Mouse (Mus musculus) midbrain, embryonic 16.5 days (tissue): ENCODE results near the gene Hnrnpl. TPM values are rescaled to one million over a fixed set of nuclear protein-coding genes. Genes with fewer than 3 reads are reported as not detected.

Experiments used
- ATAC-seq: fragments of 200-750 bp; cut with Nextera tagmentation; 2 replicates; pipeline ENCODE4 v1.8.0; 2017; ENCODE audit warnings: moderate TSS enrichment
- H3K27ac ChIP-seq: fragments of 300-500 bp; sonication (generic); 2 replicates; pipeline ENCODE4 v1.5.1; 2014; ENCODE audit warnings: mild to moderate bottlenecking, low read length, mixed read lengths
- H3K27me3 ChIP-seq: fragments of 300-500 bp; sonication (generic); 2 replicates; pipeline ENCODE4 v1.6.1; 2014; ENCODE audit warnings: low read depth, low read length, mixed read lengths; ENCODE audit not compliant: control insufficient read depth, insufficient read depth
- H3K36me3 ChIP-seq: fragments of 300-500 bp; sonication (generic); 2 replicates; pipeline ENCODE4 v1.6.1; 2014; ENCODE audit warnings: mild to moderate bottlenecking, low read length, moderate library complexity, mixed read lengths; ENCODE audit not compliant: control insufficient read depth, insufficient read depth
- H3K4me1 ChIP-seq: fragments of 300-500 bp; sonication (generic); 2 replicates; pipeline ENCODE4 v1.6.1; 2014; ENCODE audit warnings: mild to moderate bottlenecking, low read length, mixed read lengths; ENCODE audit not compliant: control insufficient read depth, insufficient read depth
- H3K4me2 ChIP-seq: fragments of 300-500 bp; sonication (generic); 2 replicates; pipeline ENCODE4 v1.6.1; 2014; ENCODE audit warnings: mild to moderate bottlenecking, low read length, mixed read lengths
- H3K4me3 ChIP-seq: fragments of 300-500 bp; sonication (generic); 2 replicates; pipeline ENCODE4 v1.5.1; 2014; ENCODE audit warnings: low read depth, mild to moderate bottlenecking, low read length, moderate library complexity, mixed read lengths
- H3K9ac ChIP-seq: fragments of 300-500 bp; sonication (generic); 2 replicates; pipeline ENCODE4 v1.6.1; 2014; ENCODE audit warnings: low read depth, low read length, mixed read lengths
- H3K9me3 ChIP-seq: fragments of 300-500 bp; sonication (generic); replicated peaks from 2 replicates; pipeline ENCODE4 v1.6.1; 2014; ENCODE audit warnings: mild to moderate bottlenecking, low read length, mixed read lengths; ENCODE audit not compliant: control insufficient read depth, poor library complexity, severe bottlenecking
- WGBS: fragments of 180-500 bp; shearing (Covaris S2); extraction: QIAGEN DNeasy Blood & Tissue Kit; methylation state at CpG from one replicate; pipeline ENCODE4 v1.1.7; 2014; 5-methylcytosine and 5-hydroxymethylcytosine counted together
- polyA plus RNA-seq: library from polyadenylated mRNA; unstranded; fragments of >200 nt; fragmentation: Nextera tagmentation; extraction: Ambion mirVana; gene quantifications from 2 replicates; pipeline ENCODE4 v1.2.1, GENCODE M21; 2015

Hnrnpl gene
- polyA plus RNA-seq, 1 experiment from 2014 or later: 134 TPM

DNA sequence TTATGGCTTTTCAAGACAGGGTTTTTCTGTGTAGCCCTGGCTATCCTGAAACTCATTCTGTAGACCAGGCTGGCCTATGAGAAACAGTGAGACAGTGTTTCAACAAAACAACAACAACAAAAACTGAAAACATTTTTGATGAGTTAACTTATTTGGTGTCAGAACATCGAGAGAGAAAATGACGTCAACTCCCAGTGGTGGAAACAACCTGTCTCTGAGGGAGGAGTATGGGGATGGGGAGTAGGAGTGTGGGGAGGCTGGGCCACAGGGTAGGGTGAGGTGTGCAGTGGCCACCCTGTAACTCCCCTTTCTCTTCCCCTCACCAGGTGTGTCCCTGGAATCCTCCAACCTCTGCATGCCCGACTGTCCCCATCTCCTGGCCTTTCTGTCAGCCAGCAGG lies 13.8 kb upstream of the Hnrnpl start:
- Histone ChIP-seq H3K27me3 (no peaks in the 10 kb centered on the region; the same call in 1 of the 2 replicates), H3K4me2 (no peak overlapping the region), H3K9me3 (no peaks in the 10 kb centered on the region), H3K27ac (no peak overlapping the region), H3K4me1 (0 out of 2 replicates have a peak, but pooled peaks cover 4% of the 10 kb centered on the region), H3K9ac (no peak overlapping the region), H3K4me3 (no peak overlapping the region), H3K36me3 (no peaks in the 10 kb centered on the region)
- no peak for ATAC-seq
- WGBS: 87% methylated on average over 3 of the region's 3 CpGs

DNA sequence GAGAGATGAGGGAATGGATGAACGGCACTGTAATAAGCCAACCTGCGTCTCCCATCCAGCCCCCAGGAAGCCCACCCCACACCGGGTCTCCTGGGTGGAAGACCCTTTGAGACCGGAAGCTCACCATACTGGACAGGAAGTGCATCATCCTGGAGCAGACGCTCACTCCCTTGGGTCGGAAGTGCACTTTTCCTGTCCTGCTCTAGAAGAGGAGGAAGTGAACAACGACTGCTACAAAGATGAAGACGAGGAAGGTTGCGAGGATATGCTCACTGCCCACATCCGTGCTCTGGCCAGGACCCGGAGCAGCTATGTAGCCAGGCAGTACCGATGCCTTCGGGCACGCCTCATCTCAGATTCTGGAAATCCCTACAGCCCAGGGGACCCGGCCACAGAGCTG lies 12.5 kb upstream of the Hnrnpl start:
- no peaks in the 10 kb centered on the region for H3K36me3 ChIP-seq
- no peak overlapping the region for H3K9ac ChIP-seq
- H3K27me3 ChIP-seq: no peaks in the 10 kb centered on the region; the same call in 1 of the 2 replicates
- H3K4me1 ChIP-seq: 0 out of 2 replicates have a peak, but pooled peaks cover 4% of the 10 kb centered on the region
- H3K4me3 ChIP-seq: no peak overlapping the region
- H3K9me3 ChIP-seq: no peaks in the 10 kb centered on the region
- no peak overlapping the region for H3K4me2 ChIP-seq
- no peak for ATAC-seq
- H3K27ac ChIP-seq: no peak overlapping the region
- WGBS: 83% methylated on average over 15 of the region's 15 CpGs

DNA sequence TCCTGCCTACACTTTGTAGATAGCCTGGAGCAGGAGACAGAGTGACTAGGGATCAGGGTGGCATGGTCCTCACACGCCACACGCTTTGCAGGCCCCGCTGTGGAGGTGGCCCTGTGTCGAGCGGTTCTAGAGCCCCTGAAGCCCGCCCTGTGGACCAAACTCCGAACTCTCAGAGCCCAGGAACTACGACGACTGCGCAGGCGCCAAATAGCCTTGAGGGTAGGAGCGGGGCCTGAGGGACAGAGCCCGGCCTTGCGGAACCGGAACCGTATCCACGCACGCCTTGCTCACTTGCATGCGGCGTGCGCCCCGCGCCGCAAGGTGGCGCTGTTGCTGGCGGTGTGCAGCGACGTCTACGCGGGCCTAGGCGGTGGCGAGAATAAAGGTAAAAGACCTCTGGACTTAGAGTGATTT lies 11.8 kb upstream of the Hnrnpl start:
- Histone ChIP-seq H3K4me3 (peak overlapping the region; percentile 13), H3K27ac (no peak overlapping the region), H3K9me3 (no peaks in the 10 kb centered on the region), H3K36me3 (no peaks in the 10 kb centered on the region), H3K9ac (peak overlapping the region; percentile 21; the same call in 1 of the 2 replicates), H3K4me2 (peak overlapping the region; percentile 38), H3K27me3 (no peaks in the 10 kb centered on the region; the same call in 1 of the 2 replicates), H3K4me1 (0 out of 2 replicates have a peak, but pooled peaks cover 4% of the 10 kb centered on the region)
- 12% methylated on average over 32 of the region's 32 CpGs for WGBS
- peak; percentile 62 for ATAC-seq

DNA sequence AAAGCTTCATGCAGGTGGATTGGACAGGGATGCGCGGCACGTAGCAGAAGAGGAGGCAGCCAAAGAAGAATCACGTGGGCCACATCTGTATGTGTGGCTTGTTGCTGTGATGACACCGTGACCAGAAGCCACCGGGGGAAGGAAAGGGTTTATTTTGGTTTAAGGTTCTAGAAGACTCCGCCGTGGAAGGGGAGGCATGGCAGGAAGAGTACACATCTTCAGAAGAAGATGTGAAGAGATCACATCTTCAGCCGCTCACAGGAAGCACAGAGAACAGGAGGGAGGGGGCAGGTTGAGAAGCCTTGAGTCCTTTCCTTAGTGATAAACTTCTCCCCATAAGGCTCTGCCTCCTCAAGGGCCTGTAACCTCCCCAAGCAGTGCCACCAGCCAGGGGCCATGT lies 8.3 kb upstream of the Hnrnpl start:
- H3K4me1 ChIP-seq: 0 out of 2 replicates have a peak, but pooled peaks cover 4% of the 10 kb centered on the region
- WGBS: 96% methylated on average over 9 of the region's 9 CpGs
- no peaks in the 10 kb centered on the region for H3K36me3 ChIP-seq
- H3K9me3 ChIP-seq: no peaks in the 10 kb centered on the region
- H3K4me3 ChIP-seq: no peak overlapping the region
- H3K4me2 ChIP-seq: no peak overlapping the region
- no peaks in the 10 kb centered on the region; the same call in 1 of the 2 replicates for H3K27me3 ChIP-seq
- no peak for ATAC-seq
- H3K9ac ChIP-seq: no peak overlapping the region
- H3K27ac ChIP-seq: no peak overlapping the region

DNA sequence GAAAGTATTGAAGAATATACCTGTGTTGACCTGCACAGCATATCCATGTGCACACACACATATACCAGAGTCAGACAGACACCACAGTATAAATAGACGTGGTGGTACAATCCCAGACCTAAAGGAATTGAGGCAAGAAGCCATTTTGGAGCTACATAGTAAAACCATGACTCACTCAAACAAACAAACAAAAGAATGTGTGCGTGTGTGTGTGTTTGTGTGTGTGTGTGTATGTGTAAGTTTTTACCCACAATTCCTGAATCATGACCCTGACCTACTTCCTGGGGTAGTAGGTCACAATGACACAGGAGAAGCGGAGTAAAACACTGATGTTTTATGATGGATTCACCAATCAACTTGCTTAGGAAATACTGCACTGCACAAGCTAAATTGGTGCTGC lies 6.9 kb upstream of the Hnrnpl start:
- Histone ChIP-seq H3K9me3 (no peaks in the 10 kb centered on the region), H3K9ac (no peak overlapping the region), H3K4me3 (no peak overlapping the region), H3K4me1 (0 out of 2 replicates have a peak, but pooled peaks cover 4% of the 10 kb centered on the region), H3K27ac (peak overlapping the region; percentile 55; the same call in 1 of the 2 replicates), H3K4me2 (no peak overlapping the region), H3K27me3 (no peaks in the 10 kb centered on the region), H3K36me3 (no peaks in the 10 kb centered on the region)
- ATAC-seq: no peak
- 84% methylated on average over 3 of the region's 3 CpGs for WGBS

DNA sequence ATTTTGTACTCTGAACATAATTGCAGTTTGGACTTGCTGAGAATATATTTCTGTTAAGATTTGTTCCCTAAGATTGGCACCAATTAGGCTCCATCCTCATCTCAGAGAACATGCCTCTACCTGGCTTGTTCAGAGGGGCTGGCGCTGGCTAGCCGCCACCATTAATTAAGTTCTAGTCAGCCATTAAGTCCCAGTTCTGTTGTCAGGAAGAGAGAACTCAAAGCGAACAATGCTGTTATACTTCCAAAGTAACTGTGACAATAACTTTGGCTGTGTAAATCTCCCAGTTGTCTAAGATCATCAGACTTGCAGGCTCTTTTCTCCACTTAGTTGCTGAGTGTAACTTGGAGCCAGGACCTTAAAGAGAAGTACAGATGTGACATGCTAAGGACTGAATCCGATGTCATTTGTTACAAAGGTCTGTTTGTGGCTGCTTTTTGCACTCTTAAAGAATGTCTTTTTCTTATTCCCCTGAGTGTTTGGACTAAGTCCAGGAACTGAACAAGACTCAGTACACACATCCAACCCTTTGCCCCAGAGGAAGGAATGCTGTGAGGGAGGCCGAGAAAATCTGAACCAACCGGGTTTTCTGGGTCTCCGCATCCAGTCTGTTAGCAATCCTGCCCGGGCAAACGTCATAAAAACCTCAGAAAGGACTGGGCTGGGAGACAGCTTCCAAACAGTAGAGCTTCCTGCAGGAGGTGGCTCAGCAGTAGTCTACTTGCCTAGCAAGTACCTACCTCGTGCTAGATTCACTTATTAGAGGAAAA lies 6.3 kb upstream of the Hnrnpl start:
- no peak for ATAC-seq
- H3K4me3 ChIP-seq: no peak overlapping the region
- no peaks in the 10 kb centered on the region for H3K27me3 ChIP-seq
- no peak overlapping the region for H3K4me2 ChIP-seq
- no peaks in the 10 kb centered on the region for H3K36me3 ChIP-seq
- peak overlapping the region; percentile 55; the same call in 1 of the 2 replicates for H3K27ac ChIP-seq
- H3K9me3 ChIP-seq: no peaks in the 10 kb centered on the region
- 0 out of 2 replicates have a peak overlapping the region, but pooled peaks have one; percentile 30 for H3K9ac ChIP-seq
- H3K4me1 ChIP-seq: no peaks in the 10 kb centered on the region
- 29% methylated on average over 10 of the region's 10 CpGs for WGBS

DNA sequence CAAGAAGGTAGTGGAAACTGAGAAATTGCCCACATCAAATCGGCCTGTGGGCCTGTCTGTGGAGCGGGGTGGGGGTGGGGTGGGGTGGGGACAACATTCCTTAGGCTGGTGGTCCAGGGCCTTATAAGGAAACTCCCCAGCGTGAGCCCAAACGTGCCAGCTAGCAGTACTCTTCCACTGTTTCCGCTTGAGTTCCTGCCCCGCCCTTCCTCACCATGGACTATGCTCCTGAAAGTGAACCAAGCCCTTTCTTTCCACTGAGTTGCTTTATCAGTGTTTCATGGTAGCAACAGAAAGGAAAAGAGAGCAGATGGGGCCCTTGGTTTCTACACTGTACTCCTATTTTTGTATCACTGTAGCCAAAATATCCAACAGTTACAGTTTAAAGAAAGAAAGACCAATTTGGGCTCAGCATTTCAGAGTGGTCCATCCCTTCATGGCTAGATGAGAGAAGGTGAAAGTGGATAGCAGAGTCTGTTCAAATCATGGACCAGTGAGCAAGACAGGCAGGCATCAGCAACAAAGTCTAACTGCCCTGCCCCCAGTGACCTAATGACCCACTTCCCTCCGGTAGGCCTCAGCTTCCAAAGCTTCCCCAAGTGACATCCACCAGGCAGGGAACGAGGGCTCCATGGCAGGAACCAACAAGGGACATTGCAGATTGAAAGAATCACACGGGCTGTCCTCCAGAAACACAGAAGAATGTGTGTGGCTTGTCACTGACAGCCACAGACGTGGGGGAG lies 5.3 kb upstream of the Hnrnpl start:
- H3K9me3 ChIP-seq: no peaks in the 10 kb centered on the region
- H3K9ac ChIP-seq: 0 out of 2 replicates have a peak overlapping the region, but pooled peaks have one; percentile 30
- H3K27ac ChIP-seq: no peak overlapping the region
- no peaks in the 10 kb centered on the region for H3K27me3 ChIP-seq
- H3K4me2 ChIP-seq: no peak overlapping the region
- H3K4me3 ChIP-seq: no peak overlapping the region
- WGBS: 9% methylated on average over 10 of the region's 10 CpGs
- H3K4me1 ChIP-seq: peaks cover 5% of the 10 kb centered on the region
- no peak for ATAC-seq
- H3K36me3 ChIP-seq: no peaks in the 10 kb centered on the region

DNA sequence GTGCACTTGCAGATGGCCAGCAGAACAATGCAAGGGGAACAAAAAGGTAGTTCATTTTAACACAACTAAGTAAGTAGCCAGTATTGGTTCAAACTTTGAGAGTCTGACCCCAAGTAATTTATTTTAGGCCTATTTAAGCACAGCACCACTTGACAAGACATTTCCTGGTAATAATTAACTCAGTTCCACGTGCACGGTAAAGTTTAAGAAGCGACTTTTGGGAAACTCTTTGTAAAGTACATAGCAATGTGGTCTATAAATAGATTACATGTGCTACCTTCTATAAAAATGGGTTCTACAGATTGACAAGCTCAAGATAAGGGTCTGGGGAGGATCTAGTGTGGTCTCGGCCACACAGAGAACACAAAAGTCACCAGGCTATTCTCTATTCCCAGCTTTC lies 4.6 kb upstream of the Hnrnpl start:
- Histone ChIP-seq H3K27ac (no peak overlapping the region), H3K27me3 (no peaks in the 10 kb centered on the region), H3K9me3 (no peaks in the 10 kb centered on the region), H3K4me3 (no peak overlapping the region), H3K4me2 (no peak overlapping the region), H3K36me3 (no peaks in the 10 kb centered on the region), H3K4me1 (peaks cover 7% of the 10 kb centered on the region), H3K9ac (no peak overlapping the region)
- no peak for ATAC-seq
- WGBS: 74% methylated on average over 4 of the region's 4 CpGs

DNA sequence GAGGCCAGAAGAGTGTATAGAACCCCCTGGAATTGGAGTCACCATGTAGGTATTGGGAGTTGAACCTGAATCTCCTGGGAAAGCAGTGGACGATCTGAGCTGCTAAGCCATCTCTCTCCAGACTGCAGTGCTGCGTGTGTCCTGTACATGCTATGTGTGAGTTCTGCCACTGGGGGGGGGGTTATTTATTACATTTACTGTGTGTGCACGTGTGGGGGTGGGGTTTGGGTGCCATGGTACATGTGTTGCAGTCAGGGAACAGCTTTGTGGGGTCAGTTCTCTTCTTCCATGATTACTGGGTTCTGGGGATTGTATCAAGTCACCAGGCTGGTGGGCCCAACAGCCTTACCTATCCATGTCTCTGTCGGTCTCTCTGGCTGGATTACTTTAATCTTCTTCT lies 1.5 kb upstream of the Hnrnpl start:
- WGBS: 69% methylated on average over 4 of the region's 4 CpGs
- Histone ChIP-seq H3K27me3 (no peaks in the 10 kb centered on the region), H3K9me3 (no peaks in the 10 kb centered on the region), H3K4me1 (peaks cover 11% of the 10 kb centered on the region), H3K36me3 (no peaks in the 10 kb centered on the region), H3K27ac (no peak overlapping the region), H3K4me2 (no peak overlapping the region), H3K9ac (no peak overlapping the region), H3K4me3 (no peak overlapping the region)
- no peak for ATAC-seq
